Mouse (Mus musculus) hindbrain, embryonic 10.5 days (tissue): ENCODE data around the gene 1300017J02Rik. TPM values are rescaled to one million over a fixed set of nuclear protein-coding genes. Genes with fewer than 3 reads are reported as not detected.
"Not testable (repeated sequence)": the region's sequence is repeated elsewhere in the genome, so short reads cannot be mapped to it uniquely, and the experiment has no call there.

Source experiments
- DNase-seq: peaks from one replicate; pipeline ENCODE4 v3.0.0-alpha.2; 2017; ENCODE audit warnings: low spot score
- H3K27ac ChIP-seq: fragments of 300-500 bp; sonication (generic); 2 replicates; pipeline ENCODE4 v1.5.1; 2016; ENCODE audit warnings: mild to moderate bottlenecking, moderate library complexity
- H3K27me3 ChIP-seq: fragments of 300-500 bp; sonication (generic); 2 replicates; pipeline ENCODE4 v1.6.1; 2016; ENCODE audit warnings: mild to moderate bottlenecking; ENCODE audit not compliant: poor library complexity, insufficient read depth, severe bottlenecking
- H3K36me3 ChIP-seq: fragments of 300-500 bp; sonication (generic); 2 replicates; pipeline ENCODE4 v1.6.1; 2016; ENCODE audit warnings: mild to moderate bottlenecking, moderate library complexity
- H3K4me1 ChIP-seq: fragments of 300-500 bp; sonication (generic); replicated peaks from 2 replicates; pipeline ENCODE4 v1.6.1; 2016; ENCODE audit warnings: mild to moderate bottlenecking
- H3K4me3 ChIP-seq: fragments of 300-500 bp; sonication (generic); 2 replicates; pipeline ENCODE4 v1.5.1; 2016; ENCODE audit warnings: mild to moderate bottlenecking, moderate library complexity
- H3K9me3 ChIP-seq: fragments of 300-500 bp; sonication (generic); 2 replicates; pipeline ENCODE4 v1.6.1; 2016; ENCODE audit warnings: mild to moderate bottlenecking, moderate library complexity
- WGBS: fragments of 180-500 bp; shearing (Covaris S2); methylation state at CpG from one replicate; pipeline ENCODE4 v1.1.7; 2016; 5-methylcytosine and 5-hydroxymethylcytosine counted together
- polyA plus RNA-seq: library from polyadenylated mRNA; unstranded; fragments of >200 nt; fragmentation: Nextera tagmentation; extraction: Ambion mirVana; gene quantifications from 2 replicates; pipeline ENCODE4 v1.2.1, GENCODE M21; 2016

1300017J02Rik gene
- polyA plus RNA-seq = 3.1 and 4.4 TPM in 2 replicates

DNA sequence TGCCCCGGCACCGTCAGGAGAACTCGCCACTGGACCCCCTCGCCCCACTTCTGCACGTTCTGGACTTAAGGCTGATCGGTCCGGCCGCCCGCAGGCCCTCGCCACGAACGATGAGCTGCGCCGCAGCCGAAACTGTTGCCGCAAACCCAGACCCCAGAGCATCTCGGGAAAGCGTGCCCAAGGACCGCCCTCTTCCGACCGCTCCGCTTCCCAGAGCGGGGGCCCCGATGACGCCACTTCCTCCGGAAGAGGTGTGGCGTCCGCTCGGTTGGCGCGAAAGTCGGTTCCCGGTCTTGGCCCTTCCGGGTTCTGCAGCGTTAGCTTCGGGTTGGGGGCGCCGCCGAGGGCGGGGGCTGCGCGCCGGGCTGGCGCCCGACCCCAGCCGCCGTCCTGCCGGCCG is at the start of gene 1300017J02Rik, which contains the start of gene Topbp1:
Gene 1300017J02Rik, minus strand, starts transcription at position 156 of the 400 bp plus-strand sequence.
Gene Topbp1, plus strand, starts transcription at position 289 of the 400 bp plus-strand sequence.
- H3K27ac ChIP-seq = peak within 1 kb of the TSS; percentile 96
- H3K36me3 ChIP-seq = peaks cover 34% of the 10 kb centered on the region
- H3K4me3 ChIP-seq = peak within 1 kb of the TSS; percentile 77
- DNase-seq = peak; percentile 96
- WGBS = under 1% methylated on average over 49 of the region's 49 CpGs
- peaks cover 36% of the 10 kb centered on the region for H3K4me1 ChIP-seq
- H3K9me3 ChIP-seq = no peaks in the 10 kb centered on the region
- no peaks in the 10 kb centered on the region for H3K27me3 ChIP-seq

GRCm38 (mm10) chr9:103353500-103354260 is 48.8 kb upstream of the 1300017J02Rik start:
- H3K27me3 ChIP-seq, H3K4me3 ChIP-seq, DNase-seq, H3K27ac ChIP-seq, H3K9me3 ChIP-seq, H3K4me1 ChIP-seq: not testable (repeated sequence)
- H3K36me3 ChIP-seq = peaks cover 86% of the 10 kb centered on the region
- WGBS = 91% methylated on average over 7 of the region's 7 CpGs

DNA sequence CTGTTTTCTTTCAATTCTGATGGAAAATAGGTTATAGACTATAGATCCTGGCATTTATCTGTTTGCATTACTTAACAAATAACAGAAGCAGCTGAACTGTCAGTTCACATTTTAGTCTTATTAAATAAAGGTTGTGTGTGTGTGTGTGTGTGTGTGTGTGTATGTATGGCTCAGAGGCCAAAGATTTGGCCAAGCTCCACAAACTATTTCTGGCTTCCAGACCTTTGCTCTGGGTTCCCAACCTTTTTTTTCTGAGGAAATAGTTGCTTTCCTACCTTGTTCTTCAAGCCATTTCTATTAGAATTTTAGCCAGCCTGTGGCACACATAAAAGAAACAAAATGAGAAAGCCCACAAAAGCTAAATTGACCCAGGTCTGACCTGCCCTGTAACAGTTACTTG is 43.9 kb upstream of the 1300017J02Rik start:
- Histone ChIP-seq H3K27ac (no peak overlapping the region), H3K9me3 (no peaks in the 10 kb centered on the region), H3K4me1 (no peaks in the 10 kb centered on the region), H3K36me3 (peaks cover 95% of the 10 kb centered on the region), H3K4me3 (no peak overlapping the region), H3K27me3 (no peaks in the 10 kb centered on the region)
- no peak for DNase-seq

GRCm38 (mm10) chr9:103347996-103348490 is 43.2 kb upstream of the 1300017J02Rik start:
- no peaks in the 10 kb centered on the region for H3K27me3 ChIP-seq
- no peaks in the 10 kb centered on the region for H3K9me3 ChIP-seq
- no peak overlapping the region for H3K27ac ChIP-seq
- H3K4me3 ChIP-seq = no peak overlapping the region
- no peaks in the 10 kb centered on the region for H3K4me1 ChIP-seq
- 90% methylated on average over 1 of the region's 1 CpGs for WGBS
- no peak for DNase-seq
- H3K36me3 ChIP-seq = peaks cover 96% of the 10 kb centered on the region

DNA sequence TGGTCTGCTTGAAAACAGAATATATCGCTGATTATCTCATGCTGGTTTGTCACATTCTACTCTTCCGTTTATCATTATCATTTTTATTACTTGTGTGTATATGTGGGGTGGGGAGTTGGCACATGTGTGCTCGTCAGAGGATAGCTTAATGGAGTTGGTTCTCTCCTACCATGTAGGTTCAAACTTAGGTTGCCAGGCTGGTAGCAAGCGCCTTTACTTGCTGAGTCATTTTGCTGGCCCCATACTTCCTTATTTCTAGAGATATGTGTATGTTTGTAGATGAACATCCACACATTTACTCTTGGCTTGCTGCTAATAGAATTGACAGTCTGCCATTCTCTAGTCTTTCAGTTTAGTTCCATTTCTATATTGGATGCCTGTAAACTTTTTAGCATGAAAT is 42.2 kb upstream of the 1300017J02Rik start:
- no peak for DNase-seq
- no peaks in the 10 kb centered on the region for H3K27me3 ChIP-seq
- no peak overlapping the region for H3K27ac ChIP-seq
- H3K4me1 ChIP-seq = no peaks in the 10 kb centered on the region
- peaks cover 97% of the 10 kb centered on the region for H3K36me3 ChIP-seq
- WGBS = 92% methylated on average over 4 of the region's 4 CpGs
- no peaks in the 10 kb centered on the region for H3K9me3 ChIP-seq
- no peak overlapping the region for H3K4me3 ChIP-seq

- no peak overlapping the region for H3K4me3 ChIP-seq
- peaks cover 98% of the 10 kb centered on the region for H3K36me3 ChIP-seq
- no peak for DNase-seq
- no peaks in the 10 kb centered on the region for H3K4me1 ChIP-seq
- H3K27me3 ChIP-seq = no peaks in the 10 kb centered on the region
- no peak overlapping the region for H3K27ac ChIP-seq
- H3K9me3 ChIP-seq = no peaks in the 10 kb centered on the region
These were observed 32.0 kb upstream of the 1300017J02Rik start for GRCm38 (mm10) chr9:103336912-103337311.

DNA sequence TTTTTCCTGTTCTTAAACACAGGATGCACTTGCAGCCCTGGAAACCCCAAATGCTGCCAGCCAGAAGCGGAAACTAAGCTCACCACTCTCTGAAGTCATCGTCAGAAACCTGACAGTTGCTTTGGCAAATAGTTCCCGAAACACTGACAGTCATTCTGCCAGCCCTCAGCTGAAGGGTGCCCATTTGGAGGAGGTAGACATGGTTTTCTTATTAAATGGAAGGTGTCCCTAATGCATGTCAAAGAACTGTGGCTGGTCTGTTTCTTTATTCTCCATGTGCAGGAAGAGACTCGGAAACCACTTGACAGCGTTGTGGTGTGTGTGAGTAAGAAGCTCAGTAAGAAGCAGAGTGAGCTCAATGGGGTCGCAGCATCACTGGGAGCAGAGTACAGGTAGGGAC is 27.8 kb upstream of the 1300017J02Rik start:
- Histone ChIP-seq H3K9me3 (no peaks in the 10 kb centered on the region), H3K4me1 (no peaks in the 10 kb centered on the region), H3K27ac (no peak overlapping the region), H3K27me3 (no peaks in the 10 kb centered on the region), H3K36me3 (peaks cover 98% of the 10 kb centered on the region), H3K4me3 (no peak overlapping the region)
- no peak for DNase-seq
- WGBS = 92% methylated on average over 6 of the region's 6 CpGs

DNA sequence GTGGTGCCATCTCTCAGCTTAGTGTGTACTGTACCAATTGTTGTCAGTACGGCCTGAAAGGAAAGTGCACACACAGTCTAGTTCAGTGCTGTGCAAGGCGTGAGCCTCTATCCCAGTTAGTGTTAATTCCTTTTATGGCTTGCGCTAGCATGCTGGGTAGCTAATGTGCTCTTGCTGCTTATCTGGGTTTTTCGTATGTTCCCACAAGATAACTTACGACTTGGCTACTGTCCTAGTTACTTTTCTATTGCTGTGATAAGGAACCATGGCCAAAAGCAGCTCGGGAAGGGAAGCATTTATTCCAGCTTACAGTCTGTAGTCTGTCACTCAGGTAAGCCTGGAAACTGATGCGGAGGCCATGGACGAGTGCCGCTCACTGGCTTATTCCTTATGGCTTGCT is 21.6 kb upstream of the 1300017J02Rik start:
- no peak overlapping the region for H3K27ac ChIP-seq
- peaks cover 98% of the 10 kb centered on the region for H3K36me3 ChIP-seq
- no peak for DNase-seq
- no peak overlapping the region for H3K4me3 ChIP-seq
- no peaks in the 10 kb centered on the region for H3K27me3 ChIP-seq
- no peaks in the 10 kb centered on the region for H3K9me3 ChIP-seq
- WGBS = 93% methylated on average over 9 of the region's 9 CpGs
- H3K4me1 ChIP-seq = no peaks in the 10 kb centered on the region

- 85% methylated on average over 1 of the region's 2 CpGs for WGBS
- peaks cover 100% of the 10 kb centered on the region for H3K36me3 ChIP-seq
- DNase-seq = no peak
These were observed 19.8 kb upstream of the 1300017J02Rik start for GRCm38 (mm10) chr9:103324678-103325077.

DNA sequence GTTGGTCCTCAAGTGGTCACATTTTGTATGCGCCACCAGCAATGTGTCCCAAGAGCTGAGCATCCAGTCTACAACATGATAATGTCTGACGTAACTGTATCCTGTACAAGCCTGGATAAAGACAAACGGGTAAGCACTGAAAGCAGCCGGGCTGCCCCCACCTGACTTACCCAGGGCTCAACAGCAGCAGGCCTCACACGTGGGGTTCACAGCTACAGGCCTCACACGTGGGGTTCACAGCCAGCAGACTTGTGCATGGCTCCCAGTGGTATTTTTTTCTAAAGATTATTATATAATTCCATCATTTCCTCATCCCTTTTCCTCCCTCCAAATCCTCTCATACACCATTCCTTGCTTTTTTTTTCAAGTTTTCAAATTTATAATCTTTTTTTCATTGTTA is 5.0 kb upstream of the 1300017J02Rik start:
- H3K9me3 ChIP-seq = no peaks in the 10 kb centered on the region
- no peak for DNase-seq
- WGBS = 90% methylated on average over 6 of the region's 6 CpGs
- H3K27ac ChIP-seq = no peak overlapping the region
- H3K4me3 ChIP-seq = no peak overlapping the region
- no peaks in the 10 kb centered on the region for H3K27me3 ChIP-seq
- H3K36me3 ChIP-seq = peaks cover 83% of the 10 kb centered on the region
- peaks cover 31% of the 10 kb centered on the region for H3K4me1 ChIP-seq

More at GRCm38 (mm10) chr9:103324678-103325077, 19.8 kb upstream of the 1300017J02Rik start:
- H3K4me1 ChIP-seq = no peaks in the 10 kb centered on the region
- H3K27ac ChIP-seq = no peak overlapping the region
- H3K9me3 ChIP-seq = no peaks in the 10 kb centered on the region
- H3K4me3 ChIP-seq = no peak overlapping the region
- H3K27me3 ChIP-seq = no peaks in the 10 kb centered on the region

DNA sequence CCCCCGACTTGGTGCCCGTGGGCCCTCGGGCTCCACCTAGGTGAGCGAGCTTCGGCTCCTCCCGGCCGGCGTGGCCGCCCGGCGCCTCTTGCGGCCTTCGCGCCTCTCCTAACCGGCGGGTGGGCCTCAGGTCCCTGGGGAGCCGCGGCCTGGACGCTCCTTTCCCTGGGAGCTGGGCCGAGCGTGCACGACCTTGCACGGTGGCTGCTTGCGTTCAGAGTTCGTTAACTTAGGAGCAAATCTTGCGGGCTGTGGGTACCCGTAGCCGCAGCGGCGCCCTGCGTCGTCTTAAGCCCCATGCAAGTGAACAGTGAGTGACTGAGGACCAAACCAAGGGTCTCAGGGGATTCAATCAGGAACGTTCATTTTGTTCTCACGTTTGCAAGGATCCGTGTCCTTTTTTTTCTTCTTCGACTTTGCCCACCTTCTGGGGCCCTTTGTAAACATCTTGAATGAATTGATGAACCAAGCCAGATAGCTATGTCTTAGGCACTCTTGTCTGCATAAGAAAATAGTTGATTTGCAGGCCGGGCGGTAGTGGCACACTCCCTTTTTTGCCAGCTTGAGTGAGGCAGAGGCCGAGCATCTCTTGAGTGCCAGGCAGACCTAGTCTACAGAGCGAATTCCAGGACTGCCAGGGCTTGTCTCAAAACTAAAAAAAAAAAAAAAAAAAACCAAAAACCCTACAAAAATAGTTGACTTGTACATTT is 605 bp upstream of the 1300017J02Rik start:
- Histone ChIP-seq H3K27me3 (no peaks in the 10 kb centered on the region), H3K36me3 (peaks cover 40% of the 10 kb centered on the region), H3K27ac (peak overlapping the region; percentile 96), H3K9me3 (no peaks in the 10 kb centered on the region), H3K4me3 (peak overlapping the region; percentile 77), H3K4me1 (peaks cover 36% of the 10 kb centered on the region)
- no peak for DNase-seq
- WGBS = under 1% methylated on average over 40 of the region's 40 CpGs

DNA sequence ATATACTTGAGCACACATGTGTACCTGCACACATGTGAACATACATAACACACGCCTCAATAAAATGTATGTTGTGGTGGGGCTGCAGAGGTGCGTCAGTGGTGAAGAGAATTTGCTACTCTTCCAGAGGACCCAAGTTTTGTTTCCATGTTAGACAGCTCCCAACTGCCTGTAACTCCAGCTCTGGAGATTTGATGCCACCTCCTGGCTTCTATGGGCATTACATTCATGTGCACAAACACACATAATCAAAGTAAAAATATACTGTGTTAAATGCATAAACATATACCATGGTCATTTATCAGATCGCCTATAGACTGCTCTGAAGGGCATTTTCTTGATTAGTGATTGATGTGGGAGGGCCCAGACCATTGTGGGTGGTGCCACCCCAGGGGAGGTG is 2.2 kb downstream of the 1300017J02Rik start:
- WGBS = 63% methylated on average over 3 of the region's 3 CpGs
- DNase-seq = peak; percentile 54
- Histone ChIP-seq H3K27me3 (no peaks in the 10 kb centered on the region), H3K36me3 (peaks cover 12% of the 10 kb centered on the region), H3K9me3 (no peaks in the 10 kb centered on the region), H3K4me3 (no peak overlapping the region), H3K4me1 (peaks cover 29% of the 10 kb centered on the region), H3K27ac (no peak overlapping the region)

- no peaks in the 10 kb centered on the region for H3K9me3 ChIP-seq
- peaks cover 7% of the 10 kb centered on the region; the same call in 1 of the 2 replicates for H3K36me3 ChIP-seq
- WGBS = 85% methylated on average over 4 of the region's 4 CpGs
- no peak overlapping the region for H3K27ac ChIP-seq
- no peak overlapping the region for H3K4me3 ChIP-seq
- peaks cover 24% of the 10 kb centered on the region for H3K4me1 ChIP-seq
- DNase-seq = no peak
- no peaks in the 10 kb centered on the region for H3K27me3 ChIP-seq
These were observed 2.6 kb downstream of the 1300017J02Rik start for GRCm38 (mm10) chr9:103302239-103302638.
